In the genomic region with DNA sequence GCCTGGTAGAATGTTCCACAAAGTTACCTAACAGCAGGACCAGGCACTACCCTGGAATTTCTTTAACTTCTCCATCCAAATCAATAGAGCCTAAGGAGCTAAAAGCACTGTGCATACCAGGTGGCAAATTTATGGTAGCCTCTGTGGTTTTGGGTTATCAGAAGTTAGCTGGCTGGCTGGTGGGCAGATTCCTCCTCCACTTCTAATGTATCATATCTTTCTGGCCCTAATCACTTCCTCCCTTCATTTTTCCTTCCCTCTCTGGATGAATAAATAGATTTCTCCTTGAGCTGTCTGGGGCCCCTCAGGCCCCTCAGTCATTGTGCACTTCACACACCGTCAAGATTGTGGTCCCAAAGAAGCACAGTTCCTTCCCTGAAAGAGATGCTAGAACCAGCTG, we compare ENCODE assay signal across 24 mouse cellular contexts.
"Had no signal": no experiment of that assay in that cellular context is flagged by ENCODE, and none has a peak within 500 bp of the region (broad histone marks: within the 10 kb centered on the region; RNA-seq: fewer than 3 reads in every experiment).

No protein-coding gene starts in this region.

- H3K27me3 ChIP-seq: heart, embryonic 13.5 days; heart, embryonic 15.5 days; hindbrain, embryonic 13.5 days; hindbrain, embryonic 15.5 days; kidney, embryonic 15.5 days; limb, embryonic 13.5 days; limb, embryonic 15.5 days; liver, embryonic 12.5 days had no signal

- H3K27ac ChIP-seq: heart, embryonic 13.5 days; heart, embryonic 15.5 days; hindbrain, embryonic 13.5 days; hindbrain, embryonic 15.5 days; hindbrain, postnatal 0 days; kidney, embryonic 15.5 days; kidney, postnatal 0 days; left cerebral cortex, adult 2 months; limb, embryonic 13.5 days; limb, embryonic 15.5 days; liver, embryonic 12.5 days; liver, embryonic 14.5 days had no signal

- H3K36me3 ChIP-seq: heart, embryonic 13.5 days; heart, embryonic 15.5 days; hindbrain, embryonic 13.5 days; hindbrain, embryonic 15.5 days; kidney, embryonic 15.5 days; limb, embryonic 13.5 days; limb, embryonic 15.5 days; liver, embryonic 12.5 days had no signal

- H3K9me3 ChIP-seq: heart, embryonic 13.5 days; heart, embryonic 15.5 days; hindbrain, embryonic 13.5 days; hindbrain, embryonic 15.5 days; kidney, embryonic 15.5 days; limb, embryonic 13.5 days; limb, embryonic 15.5 days; liver, embryonic 12.5 days had no signal

- DNase-seq: gastrocnemius, postnatal 14 days; gastrocnemius, postnatal 36 days; heart, adult 18-20 months; heart, postnatal 14 days; heart, postnatal 36 days; kidney, adult 11 months; kidney, adult 2 months; kidney, adult 9 months; kidney, postnatal 14 days; kidney, postnatal 36 days; layer of hippocampus, adult 9-11 months had no signal

- H3K4me3 ChIP-seq: heart, embryonic 13.5 days; heart, embryonic 15.5 days; hindbrain, embryonic 13.5 days; hindbrain, embryonic 15.5 days; kidney, embryonic 15.5 days; left cerebral cortex, adult 2 months; limb, embryonic 13.5 days; limb, embryonic 15.5 days; liver, embryonic 12.5 days had no signal

- H3K9ac ChIP-seq: heart, embryonic 13.5 days; heart, embryonic 15.5 days; hindbrain, embryonic 13.5 days; hindbrain, embryonic 15.5 days; kidney, embryonic 15.5 days; limb, embryonic 13.5 days; limb, embryonic 15.5 days; liver, embryonic 12.5 days; liver, embryonic 14.5 days had no signal

- ATAC-seq: hindbrain, postnatal 0 days; intestine, embryonic 16.5 days; liver, embryonic 12.5 days had no signal
